Mouse (Mus musculus): ENCODE results near the gene Pa2g4.
A peak's percentile ranks its signal among the peaks of the same experiment; 100 is the strongest.

GRCm38 (mm10) chr10:128536266-128536940, 29.4 kb downstream of the Pa2g4 start:
- TF ChIP-seq EP300 (IDR thresholded peaks at IDR 0.05; ENCODE audit: low read depth) (no peak), CTCF (IDR thresholded peaks at IDR 0.05; ENCODE audit: low read depth) (peak; percentile 97)

All from liver, embryonic 14.5 days (tissue).